Mouse (Mus musculus) Patski (cell line): ENCODE results near the gene Procr. TPM values are rescaled to one million over a fixed set of nuclear protein-coding genes. Genes with fewer than 3 reads are reported as not detected.

Source experiments
- ATAC-seq: fragments of 100-300 bp; one replicate; pipeline ENCODE4 v1.8.0; 2021
- CTCF ChIA-PET: fragments of 350-600 bp; sonication (Branson Sonifier 250); formaldehyde crosslinking; loops from one replicate; lab custom pipeline; 2022; ENCODE audit warnings: inconsistent platforms; lab: Charles Lee
- POLR2A ChIA-PET: fragments of 350-600 bp; sonication (Branson Sonifier 250); formaldehyde crosslinking; loops from one replicate; lab custom pipeline; 2022; ENCODE audit warnings: antibody characterized with exemption, inconsistent platforms; lab: Charles Lee
- DNase-seq: peaks from one replicate; pipeline ENCODE4 v3.0.0-alpha.2; 2011; ENCODE audit warnings: low read depth, low spot score
- H3K27me3 ChIP-seq: fragments of 371-371 bp; one replicate; pipeline ENCODE4 v1.5.1; 2021
- CTCF ChIP-seq: fragments of 100-300 bp; IDR thresholded peaks from one replicate; pipeline ENCODE4 v1.5.1; 2021
- in situ Hi-C: fragments of 300-500 bp; cut with MboI; formaldehyde crosslinking; loops from 3 replicates; pipeline ENCODE4 v1.11.1; 2018; ENCODE audit warnings: low pct_unique_long_range_greater_than_20kb, mixed read lengths
- polyA plus RNA-seq: library from polyadenylated mRNA; unstranded; gene quantifications from one replicate; pipeline ENCODE4 v1.2.3, GENCODE M21; 2021

The Procr gene
- polyA plus RNA-seq, 1 experiment from 2014 or later, result 4.5 TPM

DNA sequence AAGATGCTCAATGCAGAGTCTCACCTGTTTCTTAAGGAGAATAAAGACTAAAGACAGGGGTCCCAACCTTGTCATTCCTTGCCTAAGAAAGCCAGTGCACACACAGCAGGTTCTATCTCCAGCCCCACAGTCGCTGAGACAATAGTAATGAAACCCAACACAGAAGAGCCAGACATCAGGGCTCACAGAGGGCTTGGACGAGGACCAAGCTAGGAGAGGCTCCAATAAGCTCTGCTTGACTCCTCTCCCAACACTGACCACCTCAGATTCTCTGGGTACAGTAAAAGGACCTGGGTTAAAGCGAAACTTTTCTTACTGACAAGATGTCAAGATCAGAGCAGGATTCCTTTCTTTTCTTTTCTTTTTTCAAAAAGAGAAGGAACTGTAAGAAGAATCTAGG lies 47.7 kb downstream of the Procr start:
- ATAC-seq (no peak), DNase-seq (no peak)
- POLR2A ChIA-PET, result no interaction called here
- TF ChIP-seq CTCF, result no peak
- in situ Hi-C loops, result no loop called here
- H3K27me3 ChIP-seq, result no peaks in the 10 kb centered on the region
- CTCF ChIA-PET, result interaction anchor here (1.0 kb wide), 1 partner anchor 15 kb away, joined by 3 read pairs; no protein-coding TSS in a partner anchor

DNA sequence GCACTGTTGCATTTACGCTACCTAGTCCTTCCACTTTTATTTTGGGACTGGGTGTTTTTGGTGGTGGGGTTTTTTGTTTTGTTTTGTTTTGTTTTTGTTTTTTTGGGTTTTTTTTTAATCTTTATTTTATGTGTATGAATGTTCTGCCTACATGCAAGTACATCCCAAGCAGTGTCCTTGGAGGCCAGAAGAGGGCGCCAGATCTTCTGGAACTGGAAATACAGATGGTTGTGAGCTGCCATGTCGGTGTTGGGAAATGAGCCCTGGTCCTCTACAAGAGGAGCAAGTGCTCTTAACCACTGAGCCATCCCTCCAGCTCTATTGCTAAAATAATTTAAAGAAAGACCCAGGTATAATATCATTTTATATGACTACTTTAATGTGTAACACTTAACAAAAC lies 51.8 kb downstream of the Procr start:
- ChIA-PET CTCF (interaction anchor here (1.6 kb wide), 1 partner anchor 43 kb away, joined by 3 read pairs; no protein-coding TSS in a partner anchor), POLR2A (no interaction called here)
- in situ Hi-C loops, result no loop called here
- H3K27me3 ChIP-seq, result no peaks in the 10 kb centered on the region
- DNase-seq (no peak), ATAC-seq (no peak)
- TF ChIP-seq CTCF, result no peak

DNA sequence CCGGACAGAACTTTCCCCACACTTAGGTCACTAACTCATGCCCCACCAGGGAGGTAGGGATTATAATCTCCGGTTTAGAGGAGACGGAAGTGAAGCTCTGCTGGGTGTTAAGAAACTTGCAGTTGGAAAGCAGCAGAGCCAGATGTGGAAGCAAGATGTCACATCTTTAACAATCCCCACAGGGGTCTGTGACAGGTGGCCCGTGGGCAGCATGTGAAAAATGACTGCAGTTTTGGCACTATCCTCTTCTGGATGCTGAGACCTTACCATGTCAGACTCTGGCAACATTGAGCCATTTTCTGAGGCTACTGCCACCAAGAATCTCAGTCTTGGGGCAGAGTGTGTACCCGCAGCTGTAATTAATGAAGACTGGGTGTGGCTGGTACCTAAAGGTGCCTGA lies 53.1 kb downstream of the Procr start:
- in situ Hi-C loops, result no loop called here
- no peak for DNase-seq
- ATAC-seq, result no peak
- POLR2A ChIA-PET, result interaction anchor here (0.8 kb wide), 2 partner anchors 14 to 149 kb away, joined by 3 to 4 read pairs; no protein-coding TSS in a partner anchor
- no peaks in the 10 kb centered on the region for H3K27me3 ChIP-seq
- TF ChIP-seq CTCF, result no peak
- CTCF ChIA-PET, result no interaction called here

Other genes starting within 250 kb of the Procr start
- 12.4 TPM for gene Acss2, start 233.2 kb upstream of the Procr start, polyA plus RNA-seq
- gene Ggt7, start 232.9 kb upstream of the Procr start, polyA plus RNA-seq, result 27.0 TPM
- 43.2 TPM for gene Gss, start 158.3 kb upstream of the Procr start, polyA plus RNA-seq
- gene Myh7b, start 139.9 kb upstream of the Procr start, polyA plus RNA-seq, result 0.19 TPM
- gene Trpc4ap, start 58.7 kb upstream of the Procr start, polyA plus RNA-seq, result 120 TPM
- gene Edem2, start 21.6 kb upstream of the Procr start, polyA plus RNA-seq, result 35.4 TPM
- not detected for gene Gm17581, start 15.3 kb upstream of the Procr start, polyA plus RNA-seq
- 0.05 TPM for gene Mmp24, start 24.2 kb downstream of the Procr start, polyA plus RNA-seq
- 49.6 TPM for gene BC029722, start 68.3 kb downstream of the Procr start, polyA plus RNA-seq
- 170 TPM for gene Eif6, start 75.8 kb downstream of the Procr start, polyA plus RNA-seq
- gene Fam83c, start 83.7 kb downstream of the Procr start, polyA plus RNA-seq, result 0.10 TPM
- gene Uqcc1, start 179.2 kb downstream of the Procr start, polyA plus RNA-seq, result 73.4 TPM
- gene Gm15557, start 189.6 kb downstream of the Procr start, polyA plus RNA-seq, result not detected
- 0.03 TPM for gene Gdf5, start 194.2 kb downstream of the Procr start, polyA plus RNA-seq
- 40.2 TPM for gene Cep250, start 205.3 kb downstream of the Procr start, polyA plus RNA-seq